Comparison of ENCODE assay signal across 17 mouse cellular contexts in genomic region chr11:71008321-71008720, GRCm38 (mm10). TPM values are rescaled to one million over a fixed set of nuclear protein-coding genes. Genes with fewer than 3 reads are reported as not detected.
DNase-seq lines count a peak whose midpoint lies in the region; ATAC-seq lines count a peak whose summit lies in the region.
"Had no signal": no experiment of that assay in that cellular context is flagged by ENCODE, and none has a peak within 500 bp of the region (broad histone marks: within the 10 kb centered on the region; RNA-seq: fewer than 3 reads in every experiment).

No protein-coding gene starts in this region.

- H3K4me1 ChIP-seq in heart, embryonic 11.5 days (ENCODE audit: control insufficient read depth, insufficient read depth, low read length), result peaks cover under 1% of the 10 kb centered on the region; the same call in 1 of the 2 replicates

- H3K27me3 ChIP-seq in heart, embryonic 11.5 days (ENCODE audit: control insufficient read depth, insufficient read depth, low read length), result no peaks in the 10 kb centered on the region
- H3K27me3 ChIP-seq: forebrain, embryonic 13.5 days; hindbrain, embryonic 12.5 days; intestine, embryonic 15.5 days; liver, embryonic 12.5 days; midbrain, embryonic 15.5 days had no signal

- H3K36me3 ChIP-seq in heart, embryonic 11.5 days (ENCODE audit: control insufficient read depth, insufficient read depth, low read length), result peaks cover 20% of the 10 kb centered on the region

- H3K4me2 ChIP-seq in heart, embryonic 11.5 days, result no peak overlapping the region
- H3K4me2 ChIP-seq: forebrain, embryonic 13.5 days; hindbrain, embryonic 12.5 days; intestine, embryonic 15.5 days; liver, embryonic 12.5 days; midbrain, embryonic 15.5 days had no signal

- no peak for ATAC-seq in heart, embryonic 11.5 days (replicated peaks; ENCODE audit: insufficient number of reproducible peaks, low FRiP score, low TSS enrichment)
- peak; percentile 33 for ATAC-seq in granulocyte monocyte progenitor cell, adult 5-6 weeks (replicated peaks; ENCODE audit: poor library complexity, severe bottlenecking)
- ATAC-seq in cerebellum, adult (ENCODE audit: insufficient number of reproducible peaks, low FRiP score, low TSS enrichment), result no peak
- ATAC-seq: forebrain, embryonic 13.5 days; intestine, embryonic 15.5 days; liver, embryonic 12.5 days; midbrain, embryonic 15.5 days had no signal

- intact Hi-C loops in heart, postnatal 36 days (cut with DNase I), result no loop called here
- intact Hi-C loops in left cerebral cortex, postnatal 36 days (cut with DNase I), result loop anchor here (10.0 kb wide), 1 partner anchor 46 kb away; no protein-coding TSS in a partner anchor

- no peaks in the 10 kb centered on the region for H3K9me3 ChIP-seq in heart, embryonic 11.5 days (replicated peaks; ENCODE audit: control insufficient read depth, low read length)
- H3K9me3 ChIP-seq: forebrain, embryonic 13.5 days; hindbrain, embryonic 12.5 days; intestine, embryonic 15.5 days; liver, embryonic 12.5 days; midbrain, embryonic 15.5 days had no signal

- no peak overlapping the region for H3K27ac ChIP-seq in heart, embryonic 11.5 days (ENCODE audit: low read depth, low read length)
- H3K27ac ChIP-seq: forebrain, embryonic 13.5 days; hindbrain, embryonic 12.5 days; intestine, embryonic 15.5 days; liver, embryonic 12.5 days; midbrain, embryonic 15.5 days had no signal

- WGBS in heart, embryonic 11.5 days (ENCODE audit: insufficient replicate concordance), result 87% methylated on average over 3 of the region's 3 CpGs

- no peak overlapping the region for H3K9ac ChIP-seq in heart, embryonic 11.5 days (ENCODE audit: low read depth, low read length)
- H3K9ac ChIP-seq: forebrain, embryonic 13.5 days; hindbrain, embryonic 12.5 days; intestine, embryonic 15.5 days; liver, embryonic 12.5 days; midbrain, embryonic 15.5 days had no signal

- peak; percentile 64 for DNase-seq in heart, adult 8-10 months (ENCODE audit: low spot score)
- DNase-seq in adrenal gland, postnatal 14 days, result peak; percentile 52
- DNase-seq in heart, postnatal 36 days, result peak; percentile 34 to 39
- no peak for DNase-seq in left cerebral cortex, postnatal 36 days (ENCODE audit: low spot score in 2 of 2)
- DNase-seq in frontal cortex, postnatal 10 days (ENCODE audit: low spot score in 2 of 2), result no peak
- DNase-seq: embryo, embryonic 11 days; gastrocnemius, postnatal 14 days; kidney, postnatal 10 days; thymus, postnatal 36 days had no signal

- no peak overlapping the region for H3K4me3 ChIP-seq in heart, embryonic 11.5 days (ENCODE audit: low read depth, low read length)
- H3K4me3 ChIP-seq: forebrain, embryonic 13.5 days; hindbrain, embryonic 12.5 days; intestine, embryonic 15.5 days; liver, embryonic 12.5 days; midbrain, embryonic 15.5 days had no signal

RNA-seq across cellular contexts. Expression of gene Dhx33, which starts 4.1 kb away (rescaled TPM):
- total RNA-seq in heart, adult 8-10 months (2022), result 10 to 100 TPM in 3 of 4 experiments, 1 to 10 TPM in 1; 9.5 to 11.8 (median 10.6) TPM
- polyA plus RNA-seq in heart, embryonic 11.5 days (2014; fragmentation: Nextera tagmentation; extraction: Ambion mirVana), result 15.6 and 20.5 TPM in 2 replicates
- total RNA-seq in adrenal gland, postnatal 14 days (2021), result 28.3 and 29.5 TPM in 2 replicates
- 32.3 and 34.3 TPM in 2 replicates for total RNA-seq in granulocyte monocyte progenitor cell, adult 5-6 weeks (2014; fragmentation: Nextera tagmentation)
- total RNA-seq in granulocyte monocyte progenitor cell, adult 5-6 weeks (2017), result 36.6 and 42.6 TPM in 2 replicates
- total RNA-seq in heart, postnatal 36 days (2021), result 10 to 100 TPM; 10.6 to 10.7 TPM
- total RNA-seq in left cerebral cortex, postnatal 36 days (2021), result 10 to 100 TPM; 25.6 to 28.9 TPM

RNA-seq across cellular contexts. Expression of gene Mis12, which starts 11.1 kb away (rescaled TPM):
- 1 to 10 TPM; 5.6 to 9.2 (median 6.9) TPM for total RNA-seq in heart, adult 8-10 months (2022)
- polyA plus RNA-seq in heart, embryonic 11.5 days (2014; fragmentation: Nextera tagmentation; extraction: Ambion mirVana), result 27.4 and 28.0 TPM in 2 replicates
- 23.2 and 24.4 TPM in 2 replicates for total RNA-seq in adrenal gland, postnatal 14 days (2021)
- total RNA-seq in granulocyte monocyte progenitor cell, adult 5-6 weeks (2014; fragmentation: Nextera tagmentation), result 34.3 and 37.5 TPM in 2 replicates
- total RNA-seq in granulocyte monocyte progenitor cell, adult 5-6 weeks (2017), result 30.1 and 34.5 TPM in 2 replicates
- 1 to 10 TPM; 6.5 to 6.9 TPM for total RNA-seq in heart, postnatal 36 days (2021)
- total RNA-seq in left cerebral cortex, postnatal 36 days (2021), result 10 to 100 TPM; 14.9 to 16.5 TPM

RNA-seq across cellular contexts. Expression of gene Derl2, which starts 11.3 kb away (rescaled TPM):
- 10 to 100 TPM; 30.2 to 42.5 (median 34.6) TPM for total RNA-seq in heart, adult 8-10 months (2022)
- 34.7 and 34.8 TPM in 2 replicates for polyA plus RNA-seq in heart, embryonic 11.5 days (2014; fragmentation: Nextera tagmentation; extraction: Ambion mirVana)
- 56.0 and 60.2 TPM in 2 replicates for total RNA-seq in adrenal gland, postnatal 14 days (2021)
- total RNA-seq in granulocyte monocyte progenitor cell, adult 5-6 weeks (2014; fragmentation: Nextera tagmentation), result 24.5 and 34.0 TPM in 2 replicates
- total RNA-seq in granulocyte monocyte progenitor cell, adult 5-6 weeks (2017), result 48.3 and 48.8 TPM in 2 replicates
- total RNA-seq in heart, postnatal 36 days (2021), result 10 to 100 TPM; 32.2 to 38.4 TPM
- total RNA-seq in left cerebral cortex, postnatal 36 days (2021), result 10 to 100 TPM; 19.8 to 25.5 TPM

RNA-seq across cellular contexts. Expression of gene 6330403K07Rik, which starts 25.0 kb away (rescaled TPM):
- total RNA-seq in heart, adult 8-10 months (2022), result 1 to 10 TPM in 1 of 4 experiments, under 1 TPM in 3; 0.41 to 1.2 (median 0.57) TPM
- polyA plus RNA-seq in heart, embryonic 11.5 days (2014; fragmentation: Nextera tagmentation; extraction: Ambion mirVana), result 20.0 and 26.6 TPM in 2 replicates
- total RNA-seq in adrenal gland, postnatal 14 days (2021), result 9.3 and 10.1 TPM in 2 replicates
- total RNA-seq in granulocyte monocyte progenitor cell, adult 5-6 weeks (2014; fragmentation: Nextera tagmentation), result not detected in 2 replicates
- not detected in 2 replicates for total RNA-seq in granulocyte monocyte progenitor cell, adult 5-6 weeks (2017)
- under 1 TPM; 0.22 to 0.44 TPM for total RNA-seq in heart, postnatal 36 days (2021)
- 100 to 1,000 TPM; 217 to 253 TPM for total RNA-seq in left cerebral cortex, postnatal 36 days (2021)

RNA-seq across cellular contexts. Expression of gene C1qbp, which starts 25.5 kb away (rescaled TPM):
- total RNA-seq in heart, adult 8-10 months (2022), result 100 to 1,000 TPM; 205 to 232 (median 222) TPM
- polyA plus RNA-seq in heart, embryonic 11.5 days (2014; fragmentation: Nextera tagmentation; extraction: Ambion mirVana), result 270 and 274 TPM in 2 replicates
- 234 and 249 TPM in 2 replicates for total RNA-seq in adrenal gland, postnatal 14 days (2021)
- total RNA-seq in granulocyte monocyte progenitor cell, adult 5-6 weeks (2014; fragmentation: Nextera tagmentation), result 425 and 440 TPM in 2 replicates
- total RNA-seq in granulocyte monocyte progenitor cell, adult 5-6 weeks (2017), result 107 and 155 TPM in 2 replicates
- total RNA-seq in heart, postnatal 36 days (2021), result 100 to 1,000 TPM; 226 to 228 TPM
- total RNA-seq in left cerebral cortex, postnatal 36 days (2021), result 10 to 100 TPM; 87.4 to 91.5 TPM

Comparison
In these comparisons a context has a peak if more than half of its experiments do, and no peak if none do; other contexts are left out.
1. DNase-seq: peak in heart, adult 8-10 months (single experiment), adrenal gland, postnatal 14 days (single experiment) and heart, postnatal 36 days (2 of 2); none in left cerebral cortex, postnatal 36 days (0 of 2) and frontal cortex, postnatal 10 days (0 of 2).